Mouse (Mus musculus) testis, adult 2 months (tissue): ENCODE data around the gene 1700029H14Rik. TPM values are rescaled to one million over a fixed set of nuclear protein-coding genes. Genes with fewer than 3 reads are reported as not detected.

ENCODE experiments used
- H3K27ac ChIP-seq: fragments of 200-500 bp; 2 replicates; pipeline ENCODE4 v1.5.1; 2012; ENCODE audit warnings: low read depth, low read length; ENCODE audit not compliant: control insufficient read depth, insufficient read depth
- H3K27me3 ChIP-seq: fragments of 200-500 bp; 2 replicates; pipeline ENCODE4 v1.6.1; 2012; ENCODE audit warnings: mild to moderate bottlenecking, low read length, moderate library complexity; ENCODE audit not compliant: control insufficient read depth, insufficient read depth
- H3K36me3 ChIP-seq: fragments of 200-500 bp; 2 replicates; pipeline ENCODE4 v1.6.1; 2012; ENCODE audit warnings: mild to moderate bottlenecking, low read length; ENCODE audit not compliant: control insufficient read depth, insufficient read depth
- H3K4me1 ChIP-seq: fragments of 200-500 bp; 2 replicates; pipeline ENCODE4 v1.6.1; 2012; ENCODE audit warnings: low read length; ENCODE audit not compliant: control insufficient read depth, insufficient read depth
- H3K4me3 ChIP-seq: fragments of 200-500 bp; 2 replicates; pipeline ENCODE4 v1.5.1; 2012; ENCODE audit warnings: low read depth, mild to moderate bottlenecking, low read length, moderate library complexity, mixed read lengths; ENCODE audit not compliant: control insufficient read depth
- CTCF ChIP-seq: fragments of 200-500 bp; IDR thresholded peaks from 2 replicates; pipeline ENCODE4 v1.5.1; 2012; ENCODE audit warnings: low read depth, mild to moderate bottlenecking, inconsistent platforms, low read length, moderate library complexity; ENCODE audit not compliant: control insufficient read depth, insufficient read depth, insufficient replicate concordance
- POLR2A ChIP-seq: fragments of 200-500 bp; IDR thresholded peaks from 2 replicates; pipeline ENCODE4 v1.6.1; 2012; ENCODE audit warnings: low read depth, mild to moderate bottlenecking, inconsistent platforms, low read length, moderate library complexity; ENCODE audit not compliant: control insufficient read depth
- polyA plus RNA-seq: library from polyadenylated mRNA; depleted of rRNA; stranded (reverse); fragments of >200 nt; gene quantifications from 2 replicates; pipeline ENCODE4 v1.2.3, GENCODE M21; 2012; rRNA removed

The 1700029H14Rik gene
- polyA plus RNA-seq, 1 experiment: 536 TPM

- no peak for TF ChIP-seq POLR2A
- no peak for TF ChIP-seq CTCF
- H3K36me3 ChIP-seq: no peaks in the 10 kb centered on the region
- no peaks in the 10 kb centered on the region for H3K27me3 ChIP-seq
- H3K4me3 ChIP-seq: no peak overlapping the region
- H3K27ac ChIP-seq: no peak overlapping the region
- no peaks in the 10 kb centered on the region for H3K4me1 ChIP-seq
Measured at GRCm38 (mm10) chr8:13503936-13504606, 58.2 kb downstream of the 1700029H14Rik start.

- Histone ChIP-seq H3K27ac (no peak overlapping the region), H3K4me1 (no peaks in the 10 kb centered on the region), H3K36me3 (no peaks in the 10 kb centered on the region), H3K27me3 (no peaks in the 10 kb centered on the region), H3K4me3 (no peak overlapping the region)
- TF ChIP-seq CTCF (no peak), POLR2A (no peak)
Measured at GRCm38 (mm10) chr8:13501221-13501620, 61.0 kb downstream of the 1700029H14Rik start.

Other genes starting within 250 kb of the 1700029H14Rik start
- 42.0 and 44.9 TPM in 2 replicates for gene Tfdp1, start 223.7 kb downstream of the 1700029H14Rik start, polyA plus RNA-seq
- 0.10 TPM in 1 of 2 replicates, not detected in the other for gene Atp4b, start 165.6 kb downstream of the 1700029H14Rik start, polyA plus RNA-seq
- 0.01 and 0.04 TPM in 2 replicates for gene Grk1, start 157.4 kb downstream of the 1700029H14Rik start, polyA plus RNA-seq
- gene Tmem255b, start 127.3 kb downstream of the 1700029H14Rik start, polyA plus RNA-seq: 4.0 TPM in 2 replicates
- gene Gas6, start 68.0 kb downstream of the 1700029H14Rik start, polyA plus RNA-seq: 54.9 and 57.8 TPM in 2 replicates
- gene Rasa3, start 115.1 kb upstream of the 1700029H14Rik start, polyA plus RNA-seq: 41.0 and 47.5 TPM in 2 replicates
- gene Cfap97d2, start 143.4 kb upstream of the 1700029H14Rik start, polyA plus RNA-seq: 1.8 and 2.2 TPM in 2 replicates
- gene Cdc16, start 195.2 kb upstream of the 1700029H14Rik start, polyA plus RNA-seq: 23.1 and 26.7 TPM in 2 replicates
- gene Upf3a, start 223.2 kb upstream of the 1700029H14Rik start, polyA plus RNA-seq: 103 and 110 TPM in 2 replicates